Mouse (Mus musculus): ENCODE results near the gene Bnip3.

GRCm38 (mm10) chr7:138848028-138848920 lies 61.0 kb downstream of the Bnip3 start:
- TF ChIP-seq CTCF (IDR thresholded peaks at IDR 0.05; ENCODE audit: control insufficient read depth, insufficient read depth, insufficient replicate concordance, low read depth, low read length) (no peak), POLR2A (IDR thresholded peaks at IDR 0.05; ENCODE audit: control insufficient read depth, low read depth, low read length) (no peak)

Measured in testis, adult 2 months (tissue).